Mouse (Mus musculus) liver, embryonic 12.5 days (tissue): ENCODE data around the gene 6030468B19Rik. TPM values are rescaled to one million over a fixed set of nuclear protein-coding genes. Genes with fewer than 3 reads are reported as not detected.
A peak's percentile ranks its signal among the peaks of the same experiment; 100 is the strongest.

ENCODE experiments used
- ATAC-seq: fragments of 200-750 bp; cut with Nextera tagmentation; 2 replicates; pipeline ENCODE4 v1.8.0; 2017; ENCODE audit warnings: moderate number of reproducible peaks, mild to moderate bottlenecking, moderate library complexity
- H3K27ac ChIP-seq: fragments of 300-500 bp; sonication (generic); 2 replicates; pipeline ENCODE4 v1.5.1; 2016; ENCODE audit warnings: mild to moderate bottlenecking
- H3K27me3 ChIP-seq: fragments of 300-500 bp; sonication (generic); replicated peaks from 2 replicates; pipeline ENCODE4 v1.6.1; 2016; ENCODE audit warnings: mild to moderate bottlenecking, moderate library complexity
- H3K36me3 ChIP-seq: fragments of 300-500 bp; sonication (generic); 2 replicates; pipeline ENCODE4 v1.6.1; 2016; ENCODE audit warnings: mild to moderate bottlenecking, moderate library complexity
- H3K4me1 ChIP-seq: fragments of 300-500 bp; sonication (generic); 2 replicates; pipeline ENCODE4 v1.6.1; 2016
- H3K4me2 ChIP-seq: fragments of 300-500 bp; sonication (generic); 2 replicates; pipeline ENCODE4 v1.6.1; 2016; ENCODE audit warnings: mild to moderate bottlenecking, moderate library complexity
- H3K4me3 ChIP-seq: fragments of 300-500 bp; sonication (generic); 2 replicates; pipeline ENCODE4 v1.5.1; 2016; ENCODE audit warnings: mild to moderate bottlenecking, moderate library complexity
- H3K9ac ChIP-seq: fragments of 300-500 bp; sonication (generic); 2 replicates; pipeline ENCODE4 v1.6.1; 2016; ENCODE audit warnings: mild to moderate bottlenecking, moderate library complexity
- H3K9me3 ChIP-seq: fragments of 300-500 bp; sonication (generic); replicated peaks from 2 replicates; pipeline ENCODE4 v1.6.1; 2016; ENCODE audit warnings: mild to moderate bottlenecking, moderate library complexity
- WGBS: fragments of 180-500 bp; shearing (Covaris S2); methylation state at CpG from one replicate; pipeline ENCODE4 v1.1.7; 2016; ENCODE audit not compliant: insufficient replicate concordance; 5-methylcytosine and 5-hydroxymethylcytosine counted together
- polyA plus RNA-seq: library from polyadenylated mRNA; unstranded; fragments of >200 nt; fragmentation: Nextera tagmentation; extraction: Ambion mirVana; gene quantifications from 2 replicates; pipeline ENCODE4 v1.2.1, GENCODE M21; 2016

6030468B19Rik gene
- polyA plus RNA-seq, 1 experiment from 2014 or later: 97.6 TPM

DNA sequence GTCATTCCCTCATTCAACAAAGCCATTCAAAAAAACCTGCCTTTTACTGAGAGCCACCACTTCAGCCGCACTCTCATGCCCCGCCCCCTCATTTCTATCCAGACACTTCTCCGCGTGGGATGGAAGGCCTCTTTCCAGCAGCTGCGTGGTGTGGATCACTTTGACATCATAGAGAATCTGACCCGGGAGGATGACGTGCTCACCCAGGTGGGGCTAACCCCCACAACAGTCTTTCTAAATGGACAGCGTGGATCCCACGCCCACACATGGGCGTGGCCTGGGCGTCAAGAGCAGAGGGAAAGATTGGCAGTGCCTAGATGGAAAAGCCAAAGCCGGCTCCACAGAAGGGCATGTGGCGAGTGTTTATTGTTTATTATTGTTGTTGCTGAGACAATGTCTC lies 38.8 kb downstream of the 6030468B19Rik start:
- H3K27ac ChIP-seq: peak overlapping the region; percentile 93
- H3K9me3 ChIP-seq: no peaks in the 10 kb centered on the region
- H3K4me1 ChIP-seq: peaks cover 92% of the 10 kb centered on the region
- H3K4me3 ChIP-seq: 0 out of 2 replicates have a peak overlapping the region, but pooled peaks have one; percentile 3
- H3K4me2 ChIP-seq: peak overlapping the region; percentile 59
- ATAC-seq: no peak
- H3K9ac ChIP-seq: no peak overlapping the region; the same call in 1 of the 2 replicates
- H3K36me3 ChIP-seq: no peaks in the 10 kb centered on the region
- WGBS: 25% methylated on average over 13 of the region's 13 CpGs
- H3K27me3 ChIP-seq: no peaks in the 10 kb centered on the region

DNA sequence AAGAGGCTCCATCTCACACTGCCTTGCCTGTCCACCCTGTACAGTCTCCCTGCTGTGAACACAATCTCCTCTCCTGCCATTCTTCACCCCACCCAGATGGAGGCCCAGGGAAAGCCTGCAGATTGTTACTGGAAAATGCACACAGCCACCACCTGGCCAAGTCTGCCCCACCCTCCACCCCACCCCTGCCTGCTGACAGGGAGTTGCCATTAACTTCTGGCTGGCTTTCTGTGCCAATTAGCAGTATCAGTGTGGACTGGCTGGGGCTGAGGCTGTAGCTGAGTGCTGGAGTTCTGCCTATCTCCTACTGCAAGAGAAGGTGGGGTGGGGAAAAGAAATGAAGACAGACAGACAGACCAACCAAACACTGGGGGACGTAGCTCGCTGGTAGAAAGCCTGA lies 41.1 kb downstream of the 6030468B19Rik start:
- Histone ChIP-seq H3K4me2 (peak overlapping the region; percentile 57), H3K36me3 (no peaks in the 10 kb centered on the region)
- ATAC-seq: peak; percentile 98

DNA sequence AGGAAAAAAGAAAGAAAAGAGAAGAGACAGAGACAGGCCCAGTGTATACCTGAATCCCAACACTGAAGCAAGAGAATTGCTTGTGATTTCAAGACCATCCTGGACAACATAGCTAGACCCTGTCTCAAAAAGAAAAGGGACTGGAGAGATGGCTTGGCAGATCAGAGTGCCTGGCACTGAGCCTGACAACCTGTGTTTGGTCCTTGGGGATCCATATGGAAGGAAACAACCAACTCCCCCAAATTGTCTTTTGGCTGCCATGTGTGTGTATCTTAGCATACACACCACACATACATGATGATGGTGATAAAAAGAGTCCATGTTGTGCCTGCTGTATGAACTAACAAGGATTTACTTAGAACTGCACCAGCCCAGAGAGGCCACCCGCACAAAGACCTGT lies 41.6 kb downstream of the 6030468B19Rik start:
- H3K27ac ChIP-seq: peak overlapping the region; percentile 93
- H3K9me3 ChIP-seq: no peaks in the 10 kb centered on the region
- WGBS: 43% methylated on average over 1 of the region's 1 CpGs
- peak overlapping the region; percentile 45 for H3K9ac ChIP-seq
- H3K4me3 ChIP-seq: no peak overlapping the region
- H3K36me3 ChIP-seq: no peaks in the 10 kb centered on the region
- peaks cover 70% of the 10 kb centered on the region for H3K4me1 ChIP-seq
- H3K4me2 ChIP-seq: peak overlapping the region; percentile 57
- no peaks in the 10 kb centered on the region for H3K27me3 ChIP-seq
- ATAC-seq: no peak

More for the DNA sequence above, 41.1 kb downstream of the 6030468B19Rik start:
- WGBS: 31% methylated on average over 2 of the region's 2 CpGs
- H3K9me3 ChIP-seq: no peaks in the 10 kb centered on the region
- H3K27ac ChIP-seq: peak overlapping the region; percentile 93
- peaks cover 74% of the 10 kb centered on the region for H3K4me1 ChIP-seq
- H3K9ac ChIP-seq: peak overlapping the region; percentile 45
- H3K27me3 ChIP-seq: no peaks in the 10 kb centered on the region
- H3K4me3 ChIP-seq: no peak overlapping the region

DNA sequence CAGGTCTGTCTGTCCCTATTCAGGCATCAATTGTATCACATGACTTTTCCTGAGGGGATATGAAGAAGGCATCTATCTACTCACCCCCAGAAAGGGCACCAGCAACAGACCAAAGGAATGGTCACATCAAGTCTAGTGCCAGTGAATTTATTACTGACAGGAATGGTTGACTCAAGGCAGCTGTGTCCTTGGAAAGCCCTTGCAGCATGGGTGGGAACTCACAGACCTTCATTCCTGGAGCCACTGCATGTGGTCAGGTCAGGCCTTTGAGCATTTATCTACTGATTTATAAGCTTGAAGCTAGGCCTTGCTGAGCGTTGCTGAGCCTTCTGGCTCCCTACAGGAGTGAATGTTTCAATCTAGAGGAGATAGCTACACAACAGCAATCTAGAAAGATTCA lies 43.5 kb downstream of the 6030468B19Rik start:
- H3K27ac ChIP-seq: peak overlapping the region; percentile 57
- ATAC-seq: no peak
- no peaks in the 10 kb centered on the region for H3K27me3 ChIP-seq
- H3K36me3 ChIP-seq: no peaks in the 10 kb centered on the region
- H3K4me1 ChIP-seq: peaks cover 59% of the 10 kb centered on the region
- no peaks in the 10 kb centered on the region for H3K9me3 ChIP-seq
- H3K9ac ChIP-seq: peak overlapping the region; percentile 37; the same call in 1 of the 2 replicates
- H3K4me3 ChIP-seq: no peak overlapping the region
- H3K4me2 ChIP-seq: no peak overlapping the region
- WGBS: 59% methylated on average over 1 of the region's 1 CpGs

DNA sequence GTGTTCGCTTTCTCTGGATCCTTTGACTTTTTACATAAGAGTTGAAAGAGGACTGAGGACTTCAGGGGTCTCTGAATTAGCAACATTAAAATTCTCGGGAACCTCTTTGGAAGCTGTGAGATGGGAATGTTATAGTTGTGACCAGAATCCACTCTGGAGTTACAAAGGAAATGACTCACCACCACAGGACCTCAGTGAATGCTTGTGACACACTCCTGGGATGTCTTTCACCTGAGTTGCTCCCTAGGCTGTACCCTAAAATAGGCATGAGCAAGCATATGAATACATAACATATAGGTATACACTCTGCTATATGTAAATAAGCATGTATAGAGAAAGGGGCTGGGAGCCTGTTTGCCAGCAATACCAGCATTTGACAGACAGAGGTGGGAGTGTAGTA lies 46.0 kb downstream of the 6030468B19Rik start:
- H3K27me3 ChIP-seq: no peaks in the 10 kb centered on the region
- no peaks in the 10 kb centered on the region for H3K9me3 ChIP-seq
- H3K9ac ChIP-seq: no peak overlapping the region
- H3K4me3 ChIP-seq: no peak overlapping the region
- no peak overlapping the region for H3K4me2 ChIP-seq
- 61% methylated on average over 2 of the region's 2 CpGs for WGBS
- H3K4me1 ChIP-seq: peaks cover 56% of the 10 kb centered on the region
- no peaks in the 10 kb centered on the region for H3K36me3 ChIP-seq
- no peak for ATAC-seq
- H3K27ac ChIP-seq: no peak overlapping the region

DNA sequence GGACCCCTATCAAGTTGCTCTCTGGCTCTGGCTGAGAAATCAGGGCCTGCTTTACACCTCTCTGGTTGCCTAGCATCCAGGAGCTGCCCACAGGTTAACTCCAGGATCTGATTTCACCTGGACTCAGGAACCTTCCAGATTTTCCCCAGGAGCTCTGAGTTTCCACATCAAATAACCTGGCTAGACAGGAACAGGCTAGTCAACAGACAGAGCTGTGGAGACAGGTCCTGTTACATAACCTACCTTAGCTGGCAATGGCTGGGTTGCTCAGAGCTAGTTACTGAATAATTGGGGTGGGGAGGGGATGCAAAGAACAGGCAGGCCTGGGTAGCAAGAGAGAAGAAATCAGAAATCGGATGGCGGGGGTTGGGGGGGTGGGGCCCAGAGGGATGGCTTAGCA lies 47.5 kb downstream of the 6030468B19Rik start:
- Histone ChIP-seq H3K27me3 (no peaks in the 10 kb centered on the region), H3K4me1 (peaks cover 44% of the 10 kb centered on the region), H3K4me3 (no peak overlapping the region), H3K27ac (peak overlapping the region; percentile 57), H3K36me3 (no peaks in the 10 kb centered on the region), H3K9ac (no peak overlapping the region), H3K9me3 (no peaks in the 10 kb centered on the region), H3K4me2 (no peak overlapping the region)
- 45% methylated on average over 2 of the region's 2 CpGs for WGBS
- ATAC-seq: no peak

DNA sequence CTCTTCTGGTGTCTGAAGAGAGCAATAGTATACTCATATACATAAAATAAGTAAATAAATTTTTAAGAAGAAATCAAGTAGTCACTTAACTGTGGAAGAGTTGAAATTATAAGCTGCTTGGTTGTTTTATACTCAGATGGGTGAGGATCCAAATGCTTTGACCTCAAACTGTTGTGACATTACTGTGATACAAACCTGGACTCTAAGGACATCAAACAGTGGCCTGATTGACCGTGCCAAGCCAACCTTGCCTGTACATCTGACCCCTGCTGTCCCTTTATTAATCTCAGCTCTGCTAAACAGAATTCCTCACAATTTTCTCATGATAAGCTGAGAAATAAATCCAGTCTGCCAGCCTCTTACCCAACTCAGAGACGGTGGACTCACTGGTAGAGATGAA lies 48.2 kb downstream of the 6030468B19Rik start:
- Histone ChIP-seq H3K27me3 (no peaks in the 10 kb centered on the region), H3K27ac (no peak overlapping the region), H3K4me1 (peaks cover 44% of the 10 kb centered on the region), H3K4me3 (no peak overlapping the region), H3K9ac (no peak overlapping the region), H3K36me3 (peaks cover 5% of the 10 kb centered on the region), H3K4me2 (no peak overlapping the region), H3K9me3 (no peaks in the 10 kb centered on the region)
- no peak for ATAC-seq
- WGBS: 58% methylated on average over 2 of the region's 2 CpGs

DNA sequence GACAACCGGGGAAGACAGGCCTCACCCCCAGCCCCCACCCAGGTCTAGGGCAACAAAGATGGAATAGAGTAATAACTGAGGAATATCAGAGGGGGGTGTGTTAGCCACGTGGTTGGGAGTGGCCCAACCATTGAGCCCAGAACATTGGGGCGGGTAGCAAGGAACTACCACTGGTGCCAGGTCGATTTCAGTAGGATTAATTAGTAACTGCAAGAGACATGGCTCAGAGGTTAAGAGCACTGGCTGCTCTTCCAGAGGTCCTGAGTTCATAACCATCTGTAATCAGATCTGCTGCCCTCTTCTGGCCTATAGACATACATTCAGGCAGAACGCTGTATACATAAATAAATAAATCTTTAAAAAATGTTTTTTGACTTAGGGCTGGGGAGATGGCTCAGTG lies 49.2 kb downstream of the 6030468B19Rik start:
- Histone ChIP-seq H3K9me3 (no peaks in the 10 kb centered on the region), H3K4me2 (no peak overlapping the region), H3K27me3 (no peaks in the 10 kb centered on the region), H3K36me3 (peaks cover 14% of the 10 kb centered on the region), H3K27ac (peak overlapping the region; percentile 62; the same call in 1 of the 2 replicates), H3K4me3 (no peak overlapping the region), H3K9ac (no peak overlapping the region), H3K4me1 (peaks cover 45% of the 10 kb centered on the region)
- no peak for ATAC-seq
- 48% methylated on average over 5 of the region's 5 CpGs for WGBS

DNA sequence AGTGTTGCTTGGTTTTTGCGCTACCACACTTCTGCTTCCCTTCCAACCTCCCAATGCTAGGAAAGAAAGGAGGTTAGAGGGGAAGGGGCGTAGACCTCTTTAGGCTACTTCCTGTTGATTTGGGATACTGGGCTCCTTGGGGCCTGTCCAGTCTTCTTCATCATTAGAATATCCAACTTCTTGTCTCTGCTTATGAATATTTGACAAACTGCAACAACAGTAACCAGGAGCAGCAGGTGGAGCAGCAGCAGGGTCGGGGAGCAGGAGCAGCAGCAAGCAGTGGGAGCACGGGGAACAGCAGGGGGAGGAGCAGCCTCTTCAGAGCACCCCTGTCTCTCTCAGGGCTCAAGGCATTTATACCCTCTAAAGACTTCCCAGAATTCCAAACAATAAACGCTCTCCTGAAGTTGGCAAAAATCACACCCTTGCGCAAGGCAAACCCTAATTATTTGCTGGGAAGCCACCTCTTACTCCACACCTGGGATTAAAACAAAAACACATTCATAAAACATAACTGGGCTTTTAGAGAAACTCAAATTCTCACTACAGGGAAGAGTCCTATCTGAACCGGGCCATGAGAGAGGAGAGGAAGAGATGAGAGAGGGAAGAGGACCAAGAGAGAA lies 50.2 kb downstream of the 6030468B19Rik start:
- Histone ChIP-seq H3K4me3 (peak overlapping the region; percentile 87), H3K9me3 (no peaks in the 10 kb centered on the region), H3K36me3 (peaks cover 24% of the 10 kb centered on the region), H3K4me1 (peaks cover 53% of the 10 kb centered on the region), H3K4me2 (peak overlapping the region; percentile 87), H3K27ac (peak overlapping the region; percentile 91), H3K9ac (peak overlapping the region; percentile 92), H3K27me3 (no peaks in the 10 kb centered on the region)
- ATAC-seq: no peak
- 65% methylated on average over 7 of the region's 7 CpGs for WGBS

DNA sequence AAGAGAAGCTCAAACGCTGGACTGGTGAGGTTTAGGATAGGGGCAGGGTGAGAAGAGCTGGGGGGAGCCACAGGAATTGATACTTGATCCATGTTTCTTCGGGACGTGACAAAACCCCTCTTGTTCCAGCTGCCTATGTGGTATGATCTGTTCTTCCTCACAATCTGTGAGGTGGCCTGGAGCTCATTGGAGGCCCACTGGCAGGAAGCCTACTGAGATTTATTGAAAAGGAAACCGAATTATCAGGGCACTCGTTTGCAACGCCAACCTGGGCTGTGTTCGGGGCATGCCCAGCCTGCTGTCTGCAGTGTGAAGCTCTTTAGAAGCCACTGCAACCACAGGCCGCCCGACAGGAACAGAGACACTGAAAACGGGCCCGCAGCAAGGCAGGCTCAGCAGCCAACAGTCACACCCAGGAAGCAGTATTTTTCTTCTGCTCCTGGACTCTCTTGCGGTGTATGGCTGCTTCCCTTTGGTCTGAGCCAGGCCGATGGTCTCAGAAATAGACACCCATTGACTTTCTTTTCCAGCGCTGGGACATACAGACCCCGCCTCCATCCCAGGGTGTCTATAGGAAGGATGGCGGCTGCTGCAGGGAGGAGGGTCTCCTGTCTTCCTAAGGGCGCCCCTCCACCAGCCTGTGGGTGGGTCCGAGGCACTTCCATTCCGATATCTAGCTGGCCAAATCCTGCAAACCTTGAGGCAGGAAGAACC lies 51.0 kb downstream of the 6030468B19Rik start:
- Histone ChIP-seq H3K27me3 (no peaks in the 10 kb centered on the region), H3K4me3 (peak overlapping the region; percentile 87), H3K4me2 (peak overlapping the region; percentile 87), H3K27ac (peak overlapping the region; percentile 91), H3K36me3 (peaks cover 31% of the 10 kb centered on the region), H3K4me1 (peaks cover 53% of the 10 kb centered on the region), H3K9me3 (no peaks in the 10 kb centered on the region), H3K9ac (peak overlapping the region; percentile 92)
- ATAC-seq: peak; percentile 53
- WGBS: 8% methylated on average over 19 of the region's 19 CpGs

DNA sequence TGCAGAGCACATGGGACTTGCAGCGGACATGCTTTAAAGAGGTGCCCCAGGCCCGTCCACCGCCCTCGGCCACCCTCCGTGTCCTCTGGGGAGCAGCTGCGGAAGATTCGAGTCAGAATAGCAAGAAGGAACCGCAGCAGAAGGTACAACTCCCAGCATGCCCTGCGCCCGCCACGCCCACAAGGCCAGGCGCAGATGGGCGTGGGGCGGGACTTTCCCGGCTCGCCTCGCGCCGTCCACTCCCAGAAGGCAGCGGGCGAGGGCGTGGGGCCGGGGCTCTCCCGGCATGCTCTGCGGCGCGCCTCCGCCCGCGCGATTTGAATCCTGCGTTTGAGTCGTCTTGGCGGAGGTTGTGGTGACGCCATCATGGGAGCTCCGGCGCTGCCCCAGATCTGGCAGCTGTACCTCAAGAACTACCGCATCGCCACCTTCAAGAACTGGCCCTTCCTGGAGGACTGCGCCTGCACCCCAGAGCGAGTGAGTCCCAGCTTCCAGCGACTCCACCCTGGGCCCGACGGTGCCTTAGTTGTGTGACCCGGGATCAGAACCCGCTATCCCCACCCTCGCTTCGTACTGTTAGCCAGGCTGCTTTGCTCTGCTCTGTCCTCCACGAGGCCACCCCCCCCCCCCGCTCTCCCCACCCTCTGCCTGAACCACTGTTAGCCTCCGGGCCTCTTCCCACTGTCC lies 51.7 kb downstream of the 6030468B19Rik start, which contains the start of gene Birc5:
Birc5 (plus strand) TSS at position 267 of the 687 bp plus-strand sequence.
- ATAC-seq: peak; percentile 87
- Histone ChIP-seq H3K4me3 (peak within 1 kb of the TSS; percentile 87), H3K36me3 (peaks cover 38% of the 10 kb centered on the region), H3K27ac (peak within 1 kb of the TSS; percentile 91), H3K9me3 (no peaks in the 10 kb centered on the region), H3K9ac (peak within 1 kb of the TSS; percentile 92), H3K4me2 (peak within 1 kb of the TSS; percentile 87), H3K4me1 (peaks cover 53% of the 10 kb centered on the region), H3K27me3 (no peaks in the 10 kb centered on the region)
- 1% methylated on average over 51 of the region's 51 CpGs for WGBS

DNA sequence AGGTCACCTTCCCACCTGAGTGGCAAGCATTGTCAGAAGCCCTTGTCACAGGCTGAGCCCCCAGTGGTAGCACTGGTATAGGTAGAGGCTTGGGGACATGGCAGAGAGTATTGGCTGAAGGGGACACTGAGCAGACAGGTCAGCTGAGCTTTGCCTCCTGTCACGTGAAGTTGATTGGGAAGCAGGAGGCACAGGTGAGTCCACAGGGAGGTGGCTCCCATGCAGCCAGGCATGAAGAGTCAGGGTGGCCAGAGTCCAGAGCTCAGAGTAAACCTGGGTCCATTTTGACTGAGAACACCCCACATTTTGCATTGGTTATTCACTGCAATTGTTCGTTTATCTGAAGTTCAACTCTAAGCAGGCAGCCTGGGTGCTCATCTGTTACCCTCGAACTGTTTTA lies 55.4 kb downstream of the 6030468B19Rik start:
- peaks cover 75% of the 10 kb centered on the region for H3K36me3 ChIP-seq
- no peak for ATAC-seq

More for the DNA sequence above, 55.4 kb downstream of the 6030468B19Rik start:
- no peak overlapping the region for H3K4me2 ChIP-seq
- WGBS: 87% methylated on average over 3 of the region's 3 CpGs
- H3K9me3 ChIP-seq: no peaks in the 10 kb centered on the region; the same call in 1 of the 2 replicates
- H3K27ac ChIP-seq: no peak overlapping the region
- H3K4me3 ChIP-seq: no peak overlapping the region
- H3K9ac ChIP-seq: no peak overlapping the region
- peaks cover 33% of the 10 kb centered on the region for H3K4me1 ChIP-seq
- H3K27me3 ChIP-seq: no peaks in the 10 kb centered on the region
